Mouse (Mus musculus): Measurements from ENCODE around the gene Gabbr2. TPM values are rescaled to one million over a fixed set of nuclear protein-coding genes. Genes with fewer than 3 reads are reported as not detected.
"Not testable (repeated sequence)": the region's sequence is repeated elsewhere in the genome, so short reads cannot be mapped to it uniquely, and the experiment has no call there.

The Gabbr2 gene
- polyA plus RNA-seq, 1 experiment from 2014 or later, result 3.0 TPM

- ATAC-seq (ENCODE audit: low FRiP score, low read depth), result no peak
- H3K9ac ChIP-seq, result no peak overlapping the region
- H3K36me3 ChIP-seq, result no peaks in the 10 kb centered on the region
- H3K4me3 ChIP-seq, result no peak overlapping the region
- H3K27me3 ChIP-seq (replicated peaks), result peaks cover 7% of the 10 kb centered on the region; the same call in 1 of the 2 replicates
- H3K4me2 ChIP-seq (replicated peaks), result no peak overlapping the region
- 91% methylated on average over 8 of the region's 8 CpGs for WGBS
- no peak overlapping the region for H3K27ac ChIP-seq
- H3K9me3 ChIP-seq, result no peaks in the 10 kb centered on the region
- H3K4me1 ChIP-seq, result no peaks in the 10 kb centered on the region
Observed at GRCm38 (mm10) chr4:46643676-46644112, 348.0 kb downstream of the Gabbr2 start.

GRCm38 (mm10) chr4:46642924-46643675 is 348.6 kb downstream of the Gabbr2 start:
- H3K27ac ChIP-seq, result no peak overlapping the region

GRCm38 (mm10) chr4:46641283-46641682 is 350.4 kb downstream of the Gabbr2 start:
- Histone ChIP-seq H3K4me2 (replicated peaks) (no peak overlapping the region), H3K9ac (no peak overlapping the region), H3K4me1 (no peaks in the 10 kb centered on the region), H3K36me3 (no peaks in the 10 kb centered on the region), H3K9me3 (no peaks in the 10 kb centered on the region), H3K27me3 (replicated peaks) (no peaks in the 10 kb centered on the region), H3K27ac (no peak overlapping the region), H3K4me3 (no peak overlapping the region)
- ATAC-seq (ENCODE audit: low FRiP score, low read depth), result no peak
- 66% methylated on average over 4 of the region's 4 CpGs for WGBS

More at GRCm38 (mm10) chr4:46642924-46643675, 348.6 kb downstream of the Gabbr2 start:
- no peak overlapping the region for H3K4me3 ChIP-seq
- WGBS, result 74% methylated on average over 8 of the region's 8 CpGs
- H3K4me1 ChIP-seq, result no peaks in the 10 kb centered on the region
- H3K4me2 ChIP-seq (replicated peaks), result no peak overlapping the region
- H3K36me3 ChIP-seq, result no peaks in the 10 kb centered on the region
- no peak overlapping the region for H3K9ac ChIP-seq
- ATAC-seq (ENCODE audit: low FRiP score, low read depth), result no peak
- 0 out of 2 replicates have a peak, but pooled peaks cover 2% of the 10 kb centered on the region for H3K27me3 ChIP-seq (replicated peaks)
- H3K9me3 ChIP-seq, result no peaks in the 10 kb centered on the region

- Histone ChIP-seq H3K36me3 (no peaks in the 10 kb centered on the region), H3K4me2 (replicated peaks) (no peak overlapping the region), H3K4me3 (no peak overlapping the region), H3K27ac (no peak overlapping the region), H3K9ac (no peak overlapping the region), H3K27me3 (replicated peaks) (no peaks in the 10 kb centered on the region), H3K9me3 (no peaks in the 10 kb centered on the region), H3K4me1 (no peaks in the 10 kb centered on the region)
- WGBS, result 92% methylated on average over 8 of the region's 8 CpGs
- no peak for ATAC-seq (ENCODE audit: low FRiP score, low read depth)
Observed at GRCm38 (mm10) chr4:46639866-46640265, 351.8 kb downstream of the Gabbr2 start.

- not testable (repeated sequence) for H3K9ac ChIP-seq; H3K9me3 ChIP-seq; H3K36me3 ChIP-seq; H3K4me2 ChIP-seq (replicated peaks); H3K27me3 ChIP-seq (replicated peaks); H3K27ac ChIP-seq; H3K4me1 ChIP-seq; ATAC-seq (ENCODE audit: low FRiP score, low read depth); H3K4me3 ChIP-seq
- 90% methylated on average over 10 of the region's 10 CpGs for WGBS
Observed at GRCm38 (mm10) chr4:46637250-46637649, 354.4 kb downstream of the Gabbr2 start.

- Histone ChIP-seq H3K4me3 (no peak overlapping the region), H3K9ac (no peak overlapping the region), H3K9me3 (no peaks in the 10 kb centered on the region), H3K4me2 (replicated peaks) (no peak overlapping the region), H3K4me1 (no peaks in the 10 kb centered on the region), H3K27me3 (replicated peaks) (no peaks in the 10 kb centered on the region), H3K36me3 (no peaks in the 10 kb centered on the region), H3K27ac (no peak overlapping the region)
- 88% methylated on average over 16 of the region's 16 CpGs for WGBS
- ATAC-seq (ENCODE audit: low FRiP score, low read depth), result no peak
Observed at GRCm38 (mm10) chr4:46635702-46636430, 355.8 kb downstream of the Gabbr2 start.

- no peaks in the 10 kb centered on the region for H3K9me3 ChIP-seq
- H3K27ac ChIP-seq, result no peak overlapping the region
- WGBS, result 53% methylated on average over 6 of the region's 6 CpGs
- H3K27me3 ChIP-seq (replicated peaks), result no peaks in the 10 kb centered on the region
- ATAC-seq (ENCODE audit: low FRiP score, low read depth), result no peak
- H3K9ac ChIP-seq, result no peak overlapping the region
- no peak overlapping the region for H3K4me3 ChIP-seq
- no peaks in the 10 kb centered on the region for H3K36me3 ChIP-seq
- no peak overlapping the region for H3K4me2 ChIP-seq (replicated peaks)
- no peaks in the 10 kb centered on the region for H3K4me1 ChIP-seq
Observed at GRCm38 (mm10) chr4:46634881-46635280, 356.8 kb downstream of the Gabbr2 start.

- H3K9ac ChIP-seq; ATAC-seq (ENCODE audit: low FRiP score, low read depth); H3K9me3 ChIP-seq; H3K36me3 ChIP-seq; H3K4me2 ChIP-seq (replicated peaks); H3K27ac ChIP-seq; H3K4me3 ChIP-seq; H3K27me3 ChIP-seq (replicated peaks): not testable (repeated sequence)
- 75% methylated on average over 6 of the region's 6 CpGs for WGBS
- peaks cover 13% of the 10 kb centered on the region for H3K4me1 ChIP-seq
Observed at GRCm38 (mm10) chr4:46633565-46633964, 358.1 kb downstream of the Gabbr2 start.

- Histone ChIP-seq H3K36me3 (no peaks in the 10 kb centered on the region), H3K4me1 (peaks cover 14% of the 10 kb centered on the region), H3K4me3 (no peak overlapping the region), H3K27ac (no peak overlapping the region), H3K9me3 (no peaks in the 10 kb centered on the region), H3K9ac (no peak overlapping the region), H3K4me2 (replicated peaks) (no peak overlapping the region), H3K27me3 (replicated peaks) (0 out of 2 replicates have a peak, but pooled peaks cover under 1% of the 10 kb centered on the region)
- WGBS, result 87% methylated on average over 2 of the region's 2 CpGs
- no peak for ATAC-seq (ENCODE audit: low FRiP score, low read depth)
Observed at GRCm38 (mm10) chr4:46632465-46632864, 359.2 kb downstream of the Gabbr2 start.

- WGBS, result 57% methylated on average over 9 of the region's 9 CpGs
- no peak overlapping the region for H3K27ac ChIP-seq
- no peak overlapping the region for H3K4me3 ChIP-seq
- 0 out of 2 replicates have a peak, but pooled peaks cover 4% of the 10 kb centered on the region for H3K27me3 ChIP-seq (replicated peaks)
- H3K4me1 ChIP-seq, result peaks cover 14% of the 10 kb centered on the region
- H3K36me3 ChIP-seq, result no peaks in the 10 kb centered on the region
- no peak for ATAC-seq (ENCODE audit: low FRiP score, low read depth)
- H3K4me2 ChIP-seq (replicated peaks), result no peak overlapping the region
- no peaks in the 10 kb centered on the region for H3K9me3 ChIP-seq
- no peak overlapping the region for H3K9ac ChIP-seq
Observed at GRCm38 (mm10) chr4:46630390-46630789, 361.3 kb downstream of the Gabbr2 start.

- H3K27me3 ChIP-seq (replicated peaks), result 0 out of 2 replicates have a peak, but pooled peaks cover 4% of the 10 kb centered on the region
- no peak overlapping the region for H3K4me3 ChIP-seq
- no peak overlapping the region for H3K27ac ChIP-seq
- no peaks in the 10 kb centered on the region for H3K36me3 ChIP-seq
- ATAC-seq (ENCODE audit: low FRiP score, low read depth), result no peak
- peaks cover 14% of the 10 kb centered on the region for H3K4me1 ChIP-seq
- 35% methylated on average over 9 of the region's 9 CpGs for whole genome bisulfite sequencing
- no peaks in the 10 kb centered on the region for H3K9me3 ChIP-seq
- H3K4me2 ChIP-seq (replicated peaks), result no peak overlapping the region
- no peak overlapping the region for H3K9ac ChIP-seq
Observed at GRCm38 (mm10) chr4:46628873-46629272, 362.8 kb downstream of the Gabbr2 start.

- Histone ChIP-seq H3K9me3 (no peaks in the 10 kb centered on the region), H3K27ac (no peak overlapping the region), H3K4me2 (replicated peaks) (no peak overlapping the region), H3K4me1 (peaks cover 14% of the 10 kb centered on the region), H3K36me3 (no peaks in the 10 kb centered on the region), H3K4me3 (no peak overlapping the region), H3K27me3 (replicated peaks) (0 out of 2 replicates have a peak, but pooled peaks cover 4% of the 10 kb centered on the region), H3K9ac (no peak overlapping the region)
- WGBS, result 86% methylated on average over 11 of the region's 11 CpGs
- no peak for ATAC-seq (ENCODE audit: low FRiP score, low read depth)
Observed at GRCm38 (mm10) chr4:46628081-46628480, 363.6 kb downstream of the Gabbr2 start.

Measured in neural tube, embryonic 12.5 days (tissue).